Mouse (Mus musculus): Measurements from ENCODE around the gene Fan1.
A peak's percentile ranks its signal among the peaks of the same experiment; 100 is the strongest.

Gene Fan1

GRCm38 (mm10) chr7:64331309-64331708, 42.6 kb downstream of the Fan1 start:
- no peak for DNase-seq

- DNase-seq = no peak
Measured at GRCm38 (mm10) chr7:64327486-64327885, 46.4 kb downstream of the Fan1 start.

GRCm38 (mm10) chr7:64326892-64327291, 47.0 kb downstream of the Fan1 start:
- DNase-seq = peak; percentile 51 to 84

- no peak for DNase-seq
Measured at GRCm38 (mm10) chr7:64321658-64322057, 52.2 kb downstream of the Fan1 start.

- no peak for DNase-seq
Measured at GRCm38 (mm10) chr7:64321125-64321524, 52.8 kb downstream of the Fan1 start.

GRCm38 (mm10) chr7:64312811-64313210, 61.1 kb downstream of the Fan1 start:
- DNase-seq = peak; percentile 35 to 49

GRCm38 (mm10) chr7:64310756-64311155, 63.1 kb downstream of the Fan1 start:
- DNase-seq = no peak

GRCm38 (mm10) chr7:64310241-64310640, 63.7 kb downstream of the Fan1 start:
- DNase-seq = no peak
